Mouse (Mus musculus) NIH3T3 (cell line): ENCODE data around the gene Ak7.

ENCODE experiments used
- DNase-seq: peaks from one replicate; pipeline ENCODE4 v3.0.0-alpha.2; 2012; ENCODE audit warnings: low read depth

The Ak7 gene

GRCm38 (mm10) chr12:105705799-105706487 is at the start of gene Ak7:
TSS of gene Ak7 (plus strand) at chr12:105705976.
- DNase-seq = peak; percentile 11

GRCm38 (mm10) chr12:105676274-105676673 is 29.5 kb upstream of the Ak7 start:
- no peak for DNase-seq

- no peak for DNase-seq
Measured at GRCm38 (mm10) chr12:105678211-105678610, 27.6 kb upstream of the Ak7 start.

- no peak for DNase-seq
Measured at GRCm38 (mm10) chr12:105678762-105679161, 27.0 kb upstream of the Ak7 start.

GRCm38 (mm10) chr12:105683933-105684901 is 21.6 kb upstream of the Ak7 start, which contains the start of gene Gskip:
TSS of gene Gskip (plus strand) at chr12:105684829.
- peak; percentile 77 for DNase-seq

- peak; percentile 98 for DNase-seq
Measured at GRCm38 (mm10) chr12:105685001-105685691, 20.6 kb upstream of the Ak7 start, which contains the start of gene Atg2b. TSS of gene Atg2b (minus strand) at chr12:105685211.

- no peak for DNase-seq
Measured at GRCm38 (mm10) chr12:105686791-105687190, 19.0 kb upstream of the Ak7 start.

GRCm38 (mm10) chr12:105687416-105687815 is 18.4 kb upstream of the Ak7 start:
- no peak for DNase-seq

GRCm38 (mm10) chr12:105688546-105688945 is 17.2 kb upstream of the Ak7 start:
- DNase-seq = peak; percentile 71

GRCm38 (mm10) chr12:105689435-105689834 is 16.3 kb upstream of the Ak7 start:
- DNase-seq = no peak

- no peak for DNase-seq
Measured at GRCm38 (mm10) chr12:105694021-105694420, 11.8 kb upstream of the Ak7 start.

GRCm38 (mm10) chr12:105695848-105696247 is 9.9 kb upstream of the Ak7 start:
- DNase-seq = no peak

- no peak for DNase-seq
Measured at GRCm38 (mm10) chr12:105697104-105697780, 8.5 kb upstream of the Ak7 start.

- no peak for DNase-seq
Measured at GRCm38 (mm10) chr12:105700433-105700832, 5.3 kb upstream of the Ak7 start.

- no peak for DNase-seq
Measured at GRCm38 (mm10) chr12:105718616-105719015, 12.8 kb downstream of the Ak7 start.

- no peak for DNase-seq
Measured at GRCm38 (mm10) chr12:105720196-105720595, 14.4 kb downstream of the Ak7 start.

GRCm38 (mm10) chr12:105721452-105722132 is 15.8 kb downstream of the Ak7 start:
- no peak for DNase-seq

- DNase-seq = peak; percentile 83
Measured at GRCm38 (mm10) chr12:105722657-105723056, 16.9 kb downstream of the Ak7 start.

- DNase-seq = no peak
Measured at GRCm38 (mm10) chr12:105724616-105725015, 18.8 kb downstream of the Ak7 start.

- DNase-seq = no peak
Measured at GRCm38 (mm10) chr12:105725736-105726135, 20.0 kb downstream of the Ak7 start.

GRCm38 (mm10) chr12:105727268-105727667 is 21.5 kb downstream of the Ak7 start:
- DNase-seq = no peak
